Mouse (Mus musculus) midbrain, embryonic 10.5 days (tissue): ENCODE results near the gene Fbrsl1. TPM values are rescaled to one million over a fixed set of nuclear protein-coding genes. Genes with fewer than 3 reads are reported as not detected.

ENCODE experiments used
- DNase-seq: peaks from one replicate; pipeline ENCODE4 v3.0.0-alpha.2; 2017; ENCODE audit warnings: low spot score
- H3K27ac ChIP-seq: fragments of 300-500 bp; sonication (generic); replicated peaks from 2 replicates; pipeline ENCODE4 v1.5.1; 2016; ENCODE audit warnings: mild to moderate bottlenecking
- H3K27me3 ChIP-seq: fragments of 300-500 bp; sonication (generic); 2 replicates; pipeline ENCODE4 v1.6.1; 2016; ENCODE audit warnings: low read depth, mild to moderate bottlenecking; ENCODE audit not compliant: poor library complexity, severe bottlenecking
- H3K36me3 ChIP-seq: fragments of 300-500 bp; sonication (generic); 2 replicates; pipeline ENCODE4 v1.6.1; 2016; ENCODE audit warnings: mild to moderate bottlenecking, moderate library complexity
- H3K4me1 ChIP-seq: fragments of 300-500 bp; sonication (generic); 2 replicates; pipeline ENCODE4 v1.6.1; 2016
- H3K4me3 ChIP-seq: fragments of 300-500 bp; sonication (generic); 2 replicates; pipeline ENCODE4 v1.5.1; 2016; ENCODE audit warnings: mild to moderate bottlenecking, moderate library complexity
- H3K9me3 ChIP-seq: fragments of 300-500 bp; sonication (generic); replicated peaks from 2 replicates; pipeline ENCODE4 v1.6.1; 2016; ENCODE audit warnings: mild to moderate bottlenecking
- WGBS: fragments of 180-500 bp; shearing (Covaris S2); methylation state at CpG from one replicate; pipeline ENCODE4 v1.1.7; 2016; 5-methylcytosine and 5-hydroxymethylcytosine counted together
- polyA plus RNA-seq: library from polyadenylated mRNA; unstranded; fragments of >200 nt; fragmentation: Nextera tagmentation; extraction: Ambion mirVana; gene quantifications from 2 replicates; pipeline ENCODE4 v1.2.1, GENCODE M21; 2016

Gene Fbrsl1
- polyA plus RNA-seq, 1 experiment from 2014 or later = 10.3 TPM

DNA sequence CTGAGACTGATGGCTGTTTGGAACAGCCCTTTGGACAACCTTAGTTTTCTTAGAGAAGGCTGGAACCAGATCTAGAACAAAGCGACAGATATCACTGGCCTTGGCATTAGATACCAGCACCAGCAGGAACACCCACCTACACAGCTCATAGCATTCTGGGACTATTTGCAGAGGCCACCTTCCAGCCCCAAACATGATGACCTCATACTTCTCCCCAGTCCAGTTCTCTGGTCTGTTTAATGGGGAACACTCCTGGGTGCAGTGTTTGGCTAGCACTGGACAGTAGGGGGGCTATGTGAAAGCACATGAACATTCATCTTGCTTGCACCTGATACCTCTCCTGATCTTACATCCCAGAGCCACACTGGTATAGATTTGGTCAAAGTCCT is 29.8 kb downstream of the Fbrsl1 start:
- peaks cover 12% of the 10 kb centered on the region for H3K36me3 ChIP-seq
- 0 out of 2 replicates have a peak overlapping the region, but pooled peaks have one; percentile 17 for H3K27ac ChIP-seq
- H3K4me3 ChIP-seq = no peak overlapping the region
- H3K27me3 ChIP-seq = 0 out of 2 replicates have a peak, but pooled peaks cover 11% of the 10 kb centered on the region
- no peak for DNase-seq
- H3K9me3 ChIP-seq = no peaks in the 10 kb centered on the region
- peaks cover 38% of the 10 kb centered on the region for H3K4me1 ChIP-seq
- 92% methylated on average over 1 of the region's 1 CpGs for WGBS

- no peak overlapping the region for H3K4me3 ChIP-seq
- no peaks in the 10 kb centered on the region for H3K9me3 ChIP-seq
- peaks cover 12% of the 10 kb centered on the region for H3K36me3 ChIP-seq
- 0 out of 2 replicates have a peak, but pooled peaks cover 11% of the 10 kb centered on the region for H3K27me3 ChIP-seq
- peak overlapping the region; percentile 86 for H3K27ac ChIP-seq
- peaks cover 38% of the 10 kb centered on the region for H3K4me1 ChIP-seq
- DNase-seq = no peak
- 55% methylated on average over 14 of the region's 14 CpGs for WGBS
Observed at GRCm38 (mm10) chr5:110417756-110418522, 30.4 kb downstream of the Fbrsl1 start.

GRCm38 (mm10) chr5:110416825-110417401 is 31.4 kb downstream of the Fbrsl1 start:
- peaks cover 12% of the 10 kb centered on the region for H3K36me3 ChIP-seq
- peak overlapping the region; percentile 86 for H3K27ac ChIP-seq
- 0 out of 2 replicates have a peak, but pooled peaks cover 11% of the 10 kb centered on the region for H3K27me3 ChIP-seq
- no peak overlapping the region; the same call in 1 of the 2 replicates for H3K4me3 ChIP-seq
- 9% methylated on average over 7 of the region's 7 CpGs for WGBS
- H3K9me3 ChIP-seq = no peaks in the 10 kb centered on the region
- peak; percentile 40 for DNase-seq
- H3K4me1 ChIP-seq = peaks cover 38% of the 10 kb centered on the region

DNA sequence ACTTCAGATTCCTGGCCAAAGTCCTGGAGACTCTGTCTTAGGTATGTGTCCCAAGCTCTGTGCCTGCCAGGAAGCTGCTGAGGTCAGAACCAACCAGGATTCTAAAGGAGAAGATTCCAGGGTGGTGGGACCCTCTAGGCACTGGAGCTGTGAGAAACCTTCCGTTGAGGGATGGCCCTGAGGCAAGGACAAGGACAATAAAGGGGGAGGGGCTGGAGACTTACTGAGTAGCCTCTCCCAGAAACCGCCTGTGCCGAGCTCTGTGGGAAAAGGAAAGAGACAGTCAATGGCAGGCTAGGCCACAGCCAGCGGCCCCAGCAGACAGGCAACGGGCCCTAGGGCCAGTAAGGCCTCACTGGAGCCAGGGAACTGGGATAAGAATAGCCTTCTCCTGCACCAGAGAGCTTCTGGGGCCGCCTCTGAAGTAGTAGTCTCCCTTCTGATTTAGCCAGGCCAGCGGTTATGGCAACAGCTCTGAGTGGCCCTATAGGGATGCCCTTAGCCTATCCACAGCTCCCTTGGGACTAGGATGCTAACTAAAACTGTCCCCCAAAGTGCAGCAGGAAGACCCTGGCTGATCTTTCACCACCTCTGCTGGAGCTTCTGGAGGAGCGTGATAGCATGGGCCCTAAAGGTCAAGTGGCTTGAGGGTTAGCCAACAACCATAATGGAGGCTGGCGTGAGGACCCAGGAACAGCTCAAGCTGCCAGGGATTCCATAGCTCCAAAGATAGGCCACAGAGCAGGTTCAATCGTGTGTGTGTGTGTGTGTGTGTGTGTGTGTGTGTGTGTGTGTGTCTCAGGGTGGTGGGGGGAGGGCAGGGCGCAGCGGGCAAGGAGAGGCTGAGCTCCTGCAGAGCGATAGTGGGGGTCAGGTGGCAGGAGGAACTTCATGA is 32.2 kb downstream of the Fbrsl1 start:
- peaks cover 12% of the 10 kb centered on the region for H3K36me3 ChIP-seq
- no peak for DNase-seq

DNA sequence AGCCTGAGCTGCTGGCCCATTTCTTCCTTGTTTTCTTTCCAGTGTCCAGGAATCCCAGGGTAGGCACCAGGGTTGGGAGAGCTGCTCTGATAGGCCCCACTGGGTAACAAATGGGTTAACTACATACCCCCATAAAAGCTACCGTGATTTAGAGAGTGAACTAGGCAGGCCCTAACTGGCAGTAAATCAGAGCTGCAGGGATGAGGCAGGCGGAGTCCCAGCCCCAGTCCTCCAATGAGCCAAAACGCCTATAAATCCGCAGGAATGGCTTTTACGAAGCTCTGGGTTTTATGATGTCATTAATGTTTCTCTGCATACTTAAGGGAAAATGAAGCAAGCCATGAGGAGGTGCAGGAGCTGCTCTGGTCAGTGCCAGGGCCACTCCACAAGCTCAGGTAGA is 33.3 kb downstream of the Fbrsl1 start:
- DNase-seq = no peak
- peaks cover 38% of the 10 kb centered on the region for H3K4me1 ChIP-seq
- H3K36me3 ChIP-seq = peaks cover 12% of the 10 kb centered on the region
- 0 out of 2 replicates have a peak, but pooled peaks cover 11% of the 10 kb centered on the region for H3K27me3 ChIP-seq
- no peak overlapping the region for H3K4me3 ChIP-seq
- 84% methylated on average over 5 of the region's 5 CpGs for WGBS
- H3K9me3 ChIP-seq = no peaks in the 10 kb centered on the region
- peak overlapping the region; percentile 86; the same call in 1 of the 2 replicates for H3K27ac ChIP-seq

More for the DNA sequence above, 32.2 kb downstream of the Fbrsl1 start:
- 0 out of 2 replicates have a peak, but pooled peaks cover 11% of the 10 kb centered on the region for H3K27me3 ChIP-seq
- H3K4me1 ChIP-seq = peaks cover 38% of the 10 kb centered on the region
- H3K4me3 ChIP-seq = peak overlapping the region; percentile 23
- no peaks in the 10 kb centered on the region for H3K9me3 ChIP-seq
- peak overlapping the region; percentile 86 for H3K27ac ChIP-seq
- 39% methylated on average over 12 of the region's 13 CpGs for WGBS

GRCm38 (mm10) chr5:110413018-110413417 is 35.3 kb downstream of the Fbrsl1 start:
- no peak for DNase-seq
- Histone ChIP-seq H3K4me3 (no peak overlapping the region), H3K4me1 (peaks cover 34% of the 10 kb centered on the region), H3K36me3 (peaks cover 16% of the 10 kb centered on the region), H3K27ac (0 out of 2 replicates have a peak overlapping the region, but pooled peaks have one; percentile 33), H3K27me3 (0 out of 2 replicates have a peak, but pooled peaks cover 4% of the 10 kb centered on the region), H3K9me3 (no peaks in the 10 kb centered on the region)
- WGBS = 97% methylated on average over 14 of the region's 14 CpGs

GRCm38 (mm10) chr5:110410386-110410785 is 37.9 kb downstream of the Fbrsl1 start:
- H3K36me3 ChIP-seq = peaks cover 12% of the 10 kb centered on the region
- DNase-seq = no peak
- 80% methylated on average over 5 of the region's 5 CpGs for WGBS

DNA sequence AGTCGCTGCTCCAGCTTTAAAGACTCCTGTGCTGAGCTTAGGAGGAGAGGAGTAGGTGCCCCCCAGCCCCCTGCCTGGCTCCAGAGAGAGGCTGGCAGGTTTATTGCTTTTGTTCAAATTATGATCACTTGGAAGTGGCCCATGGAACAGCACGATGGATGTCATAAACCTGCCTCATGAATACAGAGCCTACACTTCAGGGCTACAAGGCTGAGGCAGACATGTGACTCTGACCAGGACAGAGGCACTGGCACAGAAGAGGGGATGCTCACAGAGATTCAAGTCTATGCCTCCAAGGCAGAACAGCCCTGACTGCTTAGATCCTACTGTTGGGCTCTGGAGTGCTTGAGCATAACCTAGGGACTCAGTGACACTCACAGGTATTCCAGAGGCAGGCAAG is 39.3 kb downstream of the Fbrsl1 start:
- Histone ChIP-seq H3K9me3 (no peaks in the 10 kb centered on the region), H3K36me3 (peaks cover 4% of the 10 kb centered on the region; the same call in 1 of the 2 replicates)

More at GRCm38 (mm10) chr5:110410386-110410785, 37.9 kb downstream of the Fbrsl1 start:
- Histone ChIP-seq H3K27me3 (no peaks in the 10 kb centered on the region), H3K4me1 (peaks cover 25% of the 10 kb centered on the region), H3K9me3 (no peaks in the 10 kb centered on the region), H3K4me3 (no peak overlapping the region), H3K27ac (no peak overlapping the region)

DNA sequence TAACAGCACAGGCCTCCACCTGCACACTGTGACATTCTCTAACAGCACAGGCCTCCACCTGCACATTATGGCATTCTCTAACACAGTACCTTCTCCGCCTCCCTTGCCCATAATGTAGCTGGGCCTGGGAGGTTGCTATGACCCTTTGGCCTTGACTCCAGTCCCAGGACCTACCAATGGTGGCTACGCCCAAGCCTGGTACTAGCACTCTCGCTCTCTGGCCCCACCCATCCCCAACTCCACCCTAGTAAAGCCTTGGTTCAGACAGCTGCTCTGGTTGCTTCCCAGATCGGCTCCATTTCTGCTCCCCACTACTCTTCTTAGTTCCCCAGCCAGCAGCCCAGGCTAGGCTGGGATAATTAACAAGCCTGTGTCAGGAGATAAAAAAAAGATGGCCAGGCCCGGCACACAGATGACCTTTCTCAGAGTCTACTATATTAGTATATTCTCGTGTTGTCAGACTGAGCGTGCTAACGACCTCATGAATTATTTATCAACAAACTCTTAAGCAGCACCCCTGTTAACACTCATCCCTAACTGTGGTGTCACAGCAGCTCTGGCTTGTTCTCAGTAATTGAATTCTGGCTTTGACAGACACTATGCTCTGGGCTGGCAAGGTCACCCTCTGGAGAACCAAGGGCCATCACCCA is 42.1 kb downstream of the Fbrsl1 start:
- Histone ChIP-seq H3K9me3 (no peaks in the 10 kb centered on the region), H3K4me1 (peaks cover 18% of the 10 kb centered on the region), H3K27ac (peak overlapping the region; percentile 47; the same call in 1 of the 2 replicates), H3K4me3 (no peak overlapping the region), H3K36me3 (peaks cover 4% of the 10 kb centered on the region; the same call in 1 of the 2 replicates), H3K27me3 (no peaks in the 10 kb centered on the region)
- 75% methylated on average over 8 of the region's 8 CpGs for WGBS
- no peak for DNase-seq

More for the DNA sequence above, 39.3 kb downstream of the Fbrsl1 start:
- no peak for DNase-seq
- H3K4me1 ChIP-seq = peaks cover 18% of the 10 kb centered on the region
- 90% methylated on average over 2 of the region's 2 CpGs for WGBS
- no peak overlapping the region for H3K27ac ChIP-seq
- no peaks in the 10 kb centered on the region for H3K27me3 ChIP-seq
- no peak overlapping the region for H3K4me3 ChIP-seq

DNA sequence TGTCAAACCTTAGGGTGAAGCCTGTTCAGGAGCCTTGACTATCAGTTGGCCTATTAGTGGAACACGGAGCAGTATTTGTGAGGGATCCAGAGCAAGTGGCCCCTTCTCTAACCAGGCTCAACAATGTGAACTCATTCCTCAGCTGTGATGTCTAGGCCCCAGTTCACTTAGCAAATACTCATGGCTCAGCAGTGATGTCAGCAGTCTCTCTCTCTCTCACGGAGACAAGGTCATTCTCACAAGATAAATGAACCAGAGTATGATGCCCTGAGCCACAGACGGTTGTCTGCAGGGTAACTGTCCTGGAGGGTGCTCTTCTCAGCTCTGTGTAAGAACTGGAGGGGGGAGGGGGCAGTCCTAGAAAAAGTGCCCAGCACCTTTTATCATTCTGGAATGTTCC is 44.4 kb downstream of the Fbrsl1 start:
- Histone ChIP-seq H3K9me3 (no peaks in the 10 kb centered on the region), H3K27me3 (no peaks in the 10 kb centered on the region), H3K4me3 (no peak overlapping the region), H3K36me3 (peaks cover 4% of the 10 kb centered on the region; the same call in 1 of the 2 replicates), H3K4me1 (peaks cover 18% of the 10 kb centered on the region), H3K27ac (no peak overlapping the region)
- no peak for DNase-seq
- 83% methylated on average over 3 of the region's 3 CpGs for WGBS

GRCm38 (mm10) chr5:110402557-110402956 is 45.7 kb downstream of the Fbrsl1 start:
- peaks cover 16% of the 10 kb centered on the region for H3K4me1 ChIP-seq
- WGBS = 87% methylated on average over 2 of the region's 2 CpGs
- no peaks in the 10 kb centered on the region for H3K27me3 ChIP-seq
- H3K9me3 ChIP-seq = no peaks in the 10 kb centered on the region
- no peak overlapping the region for H3K4me3 ChIP-seq
- H3K36me3 ChIP-seq = no peaks in the 10 kb centered on the region
- no peak overlapping the region for H3K27ac ChIP-seq
- no peak for DNase-seq

GRCm38 (mm10) chr5:110401101-110401500 is 47.2 kb downstream of the Fbrsl1 start:
- DNase-seq = no peak
- H3K36me3 ChIP-seq = no peaks in the 10 kb centered on the region
- H3K27me3 ChIP-seq = no peaks in the 10 kb centered on the region
- H3K4me1 ChIP-seq = peaks cover 2% of the 10 kb centered on the region
- H3K27ac ChIP-seq = no peak overlapping the region
- WGBS = 92% methylated on average over 8 of the region's 8 CpGs
- no peaks in the 10 kb centered on the region for H3K9me3 ChIP-seq
- H3K4me3 ChIP-seq = no peak overlapping the region
